Mouse (Mus musculus): ENCODE data around the gene Rbfox2. TPM values are rescaled to one million over a fixed set of nuclear protein-coding genes. Genes with fewer than 3 reads are reported as not detected.

Gene Rbfox2
- polyA plus RNA-seq, 1 experiment: 78.3 TPM

GRCm38 (mm10) chr15:77105273-77105672 is 201.5 kb downstream of the Rbfox2 start:
- H3K36me3 ChIP-seq (ENCODE audit: control insufficient read depth, insufficient read depth, low read length, poor library complexity, severe bottlenecking): no peaks in the 10 kb centered on the region; the same call in 1 of the 2 replicates

DNA sequence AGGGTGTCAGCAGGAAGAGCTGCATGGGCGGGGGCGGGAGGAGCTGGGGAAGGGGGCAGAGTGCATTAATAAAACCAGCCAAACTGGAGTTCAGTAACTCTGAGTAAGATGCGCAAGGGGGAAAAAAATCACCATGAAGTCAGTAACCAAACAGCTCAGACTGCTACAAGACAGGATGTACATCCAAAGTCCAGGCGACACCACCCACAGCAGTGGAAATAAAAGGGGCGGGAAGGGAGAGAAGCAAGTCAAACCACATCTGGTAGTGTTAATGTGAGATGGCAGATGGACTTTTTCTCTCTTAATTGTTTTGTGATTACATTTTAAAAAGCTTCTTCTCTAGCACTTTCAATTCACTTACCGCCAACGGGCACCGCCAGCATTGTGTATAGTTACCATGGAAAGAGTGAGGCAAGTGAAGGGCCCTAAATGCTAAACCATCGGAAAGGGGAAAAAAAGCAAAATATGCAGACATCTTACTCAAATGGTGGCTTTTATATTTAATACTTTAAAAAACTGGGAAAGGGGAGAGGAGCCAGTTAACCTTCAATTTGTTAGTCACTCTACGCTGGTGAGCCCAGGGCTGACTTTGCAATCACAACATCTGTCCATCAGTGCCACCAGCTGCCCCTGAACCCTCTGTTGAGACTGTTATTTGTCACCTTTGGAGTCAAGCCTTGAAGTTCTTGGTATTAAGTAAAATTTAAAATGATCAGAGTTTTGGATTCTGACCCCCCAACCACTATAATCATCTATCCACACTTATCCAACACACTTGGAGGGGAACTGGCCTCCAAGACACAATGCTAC is 202.2 kb downstream of the Rbfox2 start:
- TF ChIP-seq EP300 (IDR thresholded peaks at IDR 0.05; ENCODE audit: insufficient read depth, low read depth, low read length): no peak
- TF ChIP-seq CTCF (IDR thresholded peaks at IDR 0.05; ENCODE audit: low read depth, low read length): no peak
- TF ChIP-seq POLR2A (IDR thresholded peaks at IDR 0.05; ENCODE audit: insufficient read depth, low read length): no peak
- Histone ChIP-seq H3K36me3 (ENCODE audit: control insufficient read depth, insufficient read depth, low read length, poor library complexity, severe bottlenecking) (no peaks in the 10 kb centered on the region; the same call in 1 of the 2 replicates), H3K4me1 (ENCODE audit: control insufficient read depth, insufficient read depth, low read length) (peaks cover 4% of the 10 kb centered on the region), H3K9me3 (replicated peaks; ENCODE audit: control insufficient read depth, insufficient read depth, low read length, poor library complexity, severe bottlenecking) (no peaks in the 10 kb centered on the region), H3K4me3 (ENCODE audit: low read depth, low read length) (no peak overlapping the region), H3K27me3 (ENCODE audit: control insufficient read depth, insufficient read depth, low read length, poor library complexity, severe bottlenecking) (no peaks in the 10 kb centered on the region), H3K9ac (ENCODE audit: low read depth, poor library complexity, severe bottlenecking) (no peak overlapping the region), H3K27ac (ENCODE audit: insufficient read depth, low read length) (peak overlapping the region; percentile 72)

More at GRCm38 (mm10) chr15:77105273-77105672, 201.5 kb downstream of the Rbfox2 start:
- no peak for TF ChIP-seq CTCF (IDR thresholded peaks at IDR 0.05; ENCODE audit: low read depth, low read length)
- no peak for TF ChIP-seq EP300 (IDR thresholded peaks at IDR 0.05; ENCODE audit: insufficient read depth, low read depth, low read length)
- H3K9me3 ChIP-seq (replicated peaks; ENCODE audit: control insufficient read depth, insufficient read depth, low read length, poor library complexity, severe bottlenecking): no peaks in the 10 kb centered on the region
- H3K27me3 ChIP-seq (ENCODE audit: control insufficient read depth, insufficient read depth, low read length, poor library complexity, severe bottlenecking): no peaks in the 10 kb centered on the region
- H3K9ac ChIP-seq (ENCODE audit: low read depth, poor library complexity, severe bottlenecking): no peak overlapping the region
- peaks cover 5% of the 10 kb centered on the region for H3K4me1 ChIP-seq (ENCODE audit: control insufficient read depth, insufficient read depth, low read length)
- H3K4me3 ChIP-seq (ENCODE audit: low read depth, low read length): no peak overlapping the region
- 0 out of 2 replicates have a peak overlapping the region, but pooled peaks have one; percentile 13 for H3K27ac ChIP-seq (ENCODE audit: insufficient read depth, low read length)

DNA sequence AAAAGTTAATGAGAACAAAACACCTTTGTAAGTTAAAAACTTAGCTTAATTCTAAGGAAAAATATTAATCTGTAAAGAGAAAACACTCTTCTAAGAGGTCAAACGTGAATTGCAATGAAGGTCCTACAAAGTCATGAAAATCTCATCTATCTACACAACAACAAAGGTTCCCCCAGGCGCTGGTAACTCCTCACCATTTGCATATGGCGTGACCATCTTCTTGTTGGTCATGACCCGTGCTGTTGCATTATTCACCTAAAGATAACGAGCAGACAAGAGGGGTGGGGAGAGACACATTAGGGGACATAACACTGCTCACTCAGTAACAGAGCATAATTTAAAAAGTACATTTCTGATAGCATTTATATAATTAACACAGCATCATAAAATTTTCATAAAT is 204.1 kb downstream of the Rbfox2 start:
- Histone ChIP-seq H3K27ac (ENCODE audit: insufficient read depth, low read length) (0 out of 2 replicates have a peak overlapping the region, but pooled peaks have one; percentile 57), H3K9me3 (replicated peaks; ENCODE audit: control insufficient read depth, insufficient read depth, low read length, poor library complexity, severe bottlenecking) (no peaks in the 10 kb centered on the region), H3K36me3 (ENCODE audit: control insufficient read depth, insufficient read depth, low read length, poor library complexity, severe bottlenecking) (peaks cover 2% of the 10 kb centered on the region), H3K27me3 (ENCODE audit: control insufficient read depth, insufficient read depth, low read length, poor library complexity, severe bottlenecking) (no peaks in the 10 kb centered on the region), H3K9ac (ENCODE audit: low read depth, poor library complexity, severe bottlenecking) (no peak overlapping the region), H3K4me3 (ENCODE audit: low read depth, low read length) (no peak overlapping the region), H3K4me1 (ENCODE audit: control insufficient read depth, insufficient read depth, low read length) (peaks cover 6% of the 10 kb centered on the region)
- peak; percentile 91 for TF ChIP-seq EP300 (IDR thresholded peaks at IDR 0.05; ENCODE audit: insufficient read depth, low read depth, low read length)
- TF ChIP-seq POLR2A (IDR thresholded peaks at IDR 0.05; ENCODE audit: insufficient read depth, low read length): no peak

GRCm38 (mm10) chr15:77099756-77100155 is 207.0 kb downstream of the Rbfox2 start:
- Histone ChIP-seq H3K9me3 (replicated peaks; ENCODE audit: control insufficient read depth, insufficient read depth, low read length, poor library complexity, severe bottlenecking) (no peaks in the 10 kb centered on the region), H3K4me1 (ENCODE audit: control insufficient read depth, insufficient read depth, low read length) (peaks cover 5% of the 10 kb centered on the region), H3K36me3 (ENCODE audit: control insufficient read depth, insufficient read depth, low read length, poor library complexity, severe bottlenecking) (peaks cover 2% of the 10 kb centered on the region; the same call in 1 of the 2 replicates), H3K27me3 (ENCODE audit: control insufficient read depth, insufficient read depth, low read length, poor library complexity, severe bottlenecking) (no peaks in the 10 kb centered on the region), H3K4me3 (ENCODE audit: low read depth, low read length) (no peak overlapping the region), H3K9ac (ENCODE audit: low read depth, poor library complexity, severe bottlenecking) (no peak overlapping the region), H3K27ac (ENCODE audit: insufficient read depth, low read length) (no peak overlapping the region)
- TF ChIP-seq EP300 (IDR thresholded peaks at IDR 0.05; ENCODE audit: insufficient read depth, low read depth, low read length) (no peak), CTCF (IDR thresholded peaks at IDR 0.05; ENCODE audit: low read depth, low read length) (no peak), POLR2A (IDR thresholded peaks at IDR 0.05; ENCODE audit: insufficient read depth, low read length) (no peak)

GRCm38 (mm10) chr15:77097358-77097757 is 209.4 kb downstream of the Rbfox2 start:
- Histone ChIP-seq H3K4me1 (ENCODE audit: control insufficient read depth, insufficient read depth, low read length) (peaks cover 2% of the 10 kb centered on the region), H3K9me3 (replicated peaks; ENCODE audit: control insufficient read depth, insufficient read depth, low read length, poor library complexity, severe bottlenecking) (no peaks in the 10 kb centered on the region), H3K27me3 (ENCODE audit: control insufficient read depth, insufficient read depth, low read length, poor library complexity, severe bottlenecking) (no peaks in the 10 kb centered on the region), H3K27ac (ENCODE audit: insufficient read depth, low read length) (no peak overlapping the region), H3K36me3 (ENCODE audit: control insufficient read depth, insufficient read depth, low read length, poor library complexity, severe bottlenecking) (peaks cover 2% of the 10 kb centered on the region; the same call in 1 of the 2 replicates), H3K4me3 (ENCODE audit: low read depth, low read length) (no peak overlapping the region), H3K9ac (ENCODE audit: low read depth, poor library complexity, severe bottlenecking) (no peak overlapping the region)
- TF ChIP-seq POLR2A (IDR thresholded peaks at IDR 0.05; ENCODE audit: insufficient read depth, low read length) (no peak), CTCF (IDR thresholded peaks at IDR 0.05; ENCODE audit: low read depth, low read length) (no peak), EP300 (IDR thresholded peaks at IDR 0.05; ENCODE audit: insufficient read depth, low read depth, low read length) (no peak)

DNA sequence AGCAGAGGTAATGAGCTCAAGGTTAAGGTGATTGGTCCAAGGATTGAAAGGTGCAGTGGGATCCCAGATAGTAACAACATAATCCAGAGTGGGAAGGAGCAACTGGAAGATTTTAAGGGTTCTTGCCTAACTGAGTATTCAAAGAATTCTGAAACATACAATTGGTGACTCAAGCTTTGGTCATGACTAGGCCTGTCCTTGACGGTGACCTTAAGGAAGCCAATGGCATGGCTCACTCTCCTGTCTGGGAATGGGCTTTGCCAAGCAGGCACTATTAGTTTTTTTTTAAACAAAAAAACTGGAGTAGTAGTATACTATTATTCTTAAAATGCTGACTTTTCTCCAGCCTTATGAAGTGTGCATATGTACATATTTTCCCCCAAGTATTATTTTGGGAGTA is 211.6 kb downstream of the Rbfox2 start:
- Histone ChIP-seq H3K9ac (ENCODE audit: low read depth, poor library complexity, severe bottlenecking) (no peak overlapping the region), H3K4me3 (ENCODE audit: low read depth, low read length) (no peak overlapping the region), H3K36me3 (ENCODE audit: control insufficient read depth, insufficient read depth, low read length, poor library complexity, severe bottlenecking) (peaks cover 2% of the 10 kb centered on the region; the same call in 1 of the 2 replicates), H3K4me1 (ENCODE audit: control insufficient read depth, insufficient read depth, low read length) (peaks cover 2% of the 10 kb centered on the region), H3K27ac (ENCODE audit: insufficient read depth, low read length) (no peak overlapping the region), H3K9me3 (replicated peaks; ENCODE audit: control insufficient read depth, insufficient read depth, low read length, poor library complexity, severe bottlenecking) (no peaks in the 10 kb centered on the region), H3K27me3 (ENCODE audit: control insufficient read depth, insufficient read depth, low read length, poor library complexity, severe bottlenecking) (no peaks in the 10 kb centered on the region)
- TF ChIP-seq CTCF (IDR thresholded peaks at IDR 0.05; ENCODE audit: low read depth, low read length) (no peak), POLR2A (IDR thresholded peaks at IDR 0.05; ENCODE audit: insufficient read depth, low read length) (no peak), EP300 (IDR thresholded peaks at IDR 0.05; ENCODE audit: insufficient read depth, low read depth, low read length) (no peak)
